Mouse (Mus musculus): ENCODE results near the gene Krtap9-1. TPM values are rescaled to one million over a fixed set of nuclear protein-coding genes. Genes with fewer than 3 reads are reported as not detected.

Gene Krtap9-1
- polyA plus RNA-seq, 1 experiment from 2014 or later, result not detected

Other genes with a start within 250 kb of the Krtap9-1 start
- gene Krtap4-1, start 245.2 kb upstream of the Krtap9-1 start, polyA plus RNA-seq (2016; fragmentation: Nextera tagmentation; extraction: Ambion mirVana), result not detected in 2 replicates
- gene Krtap4-2, start 238.3 kb upstream of the Krtap9-1 start, polyA plus RNA-seq (2016; fragmentation: Nextera tagmentation; extraction: Ambion mirVana), result not detected in 2 replicates
- not detected in 2 replicates for gene Krtap4-7, start 229.3 kb upstream of the Krtap9-1 start, polyA plus RNA-seq (2016; fragmentation: Nextera tagmentation; extraction: Ambion mirVana)
- not detected in 2 replicates for gene Gm11555, start 223.2 kb upstream of the Krtap9-1 start, polyA plus RNA-seq (2016; fragmentation: Nextera tagmentation; extraction: Ambion mirVana)
- gene Gm11563, start 214.4 kb upstream of the Krtap9-1 start, polyA plus RNA-seq (2016; fragmentation: Nextera tagmentation; extraction: Ambion mirVana), result not detected in 2 replicates
- gene Krtap4-6, start 207.4 kb upstream of the Krtap9-1 start, polyA plus RNA-seq (2016; fragmentation: Nextera tagmentation; extraction: Ambion mirVana), result not detected in 2 replicates
- not detected in 2 replicates for gene Gm14190, start 182.6 kb upstream of the Krtap9-1 start, polyA plus RNA-seq (2016; fragmentation: Nextera tagmentation; extraction: Ambion mirVana)
- not detected in 2 replicates for gene Gm14180, start 139.1 kb upstream of the Krtap9-1 start, polyA plus RNA-seq (2016; fragmentation: Nextera tagmentation; extraction: Ambion mirVana)
- not detected in 2 replicates for gene Gm11595, start 100.5 kb upstream of the Krtap9-1 start, polyA plus RNA-seq (2016; fragmentation: Nextera tagmentation; extraction: Ambion mirVana)
- not detected in 2 replicates for gene Krtap4-8, start 92.7 kb upstream of the Krtap9-1 start, polyA plus RNA-seq (2016; fragmentation: Nextera tagmentation; extraction: Ambion mirVana)
- not detected in 2 replicates for gene Krtap4-9, start 88.2 kb upstream of the Krtap9-1 start, polyA plus RNA-seq (2016; fragmentation: Nextera tagmentation; extraction: Ambion mirVana)
- gene Gm11596, start 79.9 kb upstream of the Krtap9-1 start, polyA plus RNA-seq (2016; fragmentation: Nextera tagmentation; extraction: Ambion mirVana), result not detected in 2 replicates
- not detected in 2 replicates for gene Gm11569, start 74.5 kb upstream of the Krtap9-1 start, polyA plus RNA-seq (2016; fragmentation: Nextera tagmentation; extraction: Ambion mirVana)
- not detected in 2 replicates for gene Gm11554, start 68.9 kb upstream of the Krtap9-1 start, polyA plus RNA-seq (2016; fragmentation: Nextera tagmentation; extraction: Ambion mirVana)
- not detected in 2 replicates for gene Krtap4-13, start 63.5 kb upstream of the Krtap9-1 start, polyA plus RNA-seq (2016; fragmentation: Nextera tagmentation; extraction: Ambion mirVana)
- not detected in 2 replicates for gene Gm11564, start 57.7 kb upstream of the Krtap9-1 start, polyA plus RNA-seq (2016; fragmentation: Nextera tagmentation; extraction: Ambion mirVana)
- gene 2300003K06Rik, start 35.3 kb upstream of the Krtap9-1 start, polyA plus RNA-seq (2016; fragmentation: Nextera tagmentation; extraction: Ambion mirVana), result not detected in 2 replicates
- not detected in 2 replicates for gene Krtap4-16, start 21.8 kb upstream of the Krtap9-1 start, polyA plus RNA-seq (2016; fragmentation: Nextera tagmentation; extraction: Ambion mirVana)
- not detected in 2 replicates for gene Gm11568, start 15.5 kb upstream of the Krtap9-1 start, polyA plus RNA-seq (2016; fragmentation: Nextera tagmentation; extraction: Ambion mirVana)
- gene Gm11559, start 8.9 kb upstream of the Krtap9-1 start, polyA plus RNA-seq (2016; fragmentation: Nextera tagmentation; extraction: Ambion mirVana), result not detected in 2 replicates
- gene Gm11567, start 5.8 kb downstream of the Krtap9-1 start, polyA plus RNA-seq (2016; fragmentation: Nextera tagmentation; extraction: Ambion mirVana), result not detected in 2 replicates
- gene Krtap31-1, start 34.5 kb downstream of the Krtap9-1 start, polyA plus RNA-seq (2016; fragmentation: Nextera tagmentation; extraction: Ambion mirVana), result not detected in 2 replicates
- gene Gm11565, start 41.4 kb downstream of the Krtap9-1 start, polyA plus RNA-seq (2016; fragmentation: Nextera tagmentation; extraction: Ambion mirVana), result not detected in 2 replicates
- not detected in 2 replicates for gene Krtap31-2, start 62.9 kb downstream of the Krtap9-1 start, polyA plus RNA-seq (2016; fragmentation: Nextera tagmentation; extraction: Ambion mirVana)
- not detected in 2 replicates for gene Krtap9-5, start 75.1 kb downstream of the Krtap9-1 start, polyA plus RNA-seq (2016; fragmentation: Nextera tagmentation; extraction: Ambion mirVana)
- not detected in 2 replicates for gene Krtap29-1, start 105.7 kb downstream of the Krtap9-1 start, polyA plus RNA-seq (2016; fragmentation: Nextera tagmentation; extraction: Ambion mirVana)
- 0.14 TPM in 1 of 2 replicates, not detected in the other for gene Krtap16-1, start 113.2 kb downstream of the Krtap9-1 start, polyA plus RNA-seq (2016; fragmentation: Nextera tagmentation; extraction: Ambion mirVana)
- 0.37 TPM in 1 of 2 replicates, not detected in the other for gene Krtap17-1, start 120.6 kb downstream of the Krtap9-1 start, polyA plus RNA-seq (2016; fragmentation: Nextera tagmentation; extraction: Ambion mirVana)
- not detected in 2 replicates for gene Krt33a, start 142.8 kb downstream of the Krtap9-1 start, polyA plus RNA-seq (2016; fragmentation: Nextera tagmentation; extraction: Ambion mirVana)
- gene Krt33b, start 156.5 kb downstream of the Krtap9-1 start, polyA plus RNA-seq (2016; fragmentation: Nextera tagmentation; extraction: Ambion mirVana), result not detected in 2 replicates
- gene Krt34, start 168.2 kb downstream of the Krtap9-1 start, polyA plus RNA-seq (2016; fragmentation: Nextera tagmentation; extraction: Ambion mirVana), result not detected in 2 replicates
- not detected in 2 replicates for gene Krt31, start 177.2 kb downstream of the Krtap9-1 start, polyA plus RNA-seq (2016; fragmentation: Nextera tagmentation; extraction: Ambion mirVana)
- gene Krt32, start 214.8 kb downstream of the Krtap9-1 start, polyA plus RNA-seq (2016; fragmentation: Nextera tagmentation; extraction: Ambion mirVana), result not detected in 2 replicates
- gene Krt35, start 222.9 kb downstream of the Krtap9-1 start, polyA plus RNA-seq (2016; fragmentation: Nextera tagmentation; extraction: Ambion mirVana), result not detected in 2 replicates
- gene Krt36, start 232.2 kb downstream of the Krtap9-1 start, polyA plus RNA-seq (2016; fragmentation: Nextera tagmentation; extraction: Ambion mirVana), result not detected in 2 replicates
- gene Krt13, start 248.2 kb downstream of the Krtap9-1 start, polyA plus RNA-seq (2016; fragmentation: Nextera tagmentation; extraction: Ambion mirVana), result 0.23 and 0.52 TPM in 2 replicates

Data from neural tube, embryonic 12.5 days (tissue).